Mouse (Mus musculus) liver, adult 2 months (tissue): ENCODE results near the gene Nf1. TPM values are rescaled to one million over a fixed set of nuclear protein-coding genes. Genes with fewer than 3 reads are reported as not detected.
A peak's percentile ranks its signal among the peaks of the same experiment; 100 is the strongest.

ENCODE experiments used
- DNase-seq: peaks from one replicate; pipeline ENCODE4 v3.0.0-alpha.2; 2011; ENCODE audit warnings: low read depth, low spot score; ENCODE audit errors: extremely low read depth
- H3K27ac ChIP-seq: fragments of 200-500 bp; replicated peaks from 2 replicates; pipeline ENCODE4 v1.5.1; 2012; ENCODE audit warnings: low read depth, mild to moderate bottlenecking, control low read depth, inconsistent platforms, low read length; ENCODE audit not compliant: insufficient read depth
- H3K27me3 ChIP-seq: fragments of 200-500 bp; 2 replicates; pipeline ENCODE4 v1.6.1; 2012; ENCODE audit warnings: mild to moderate bottlenecking, moderate library complexity, low read length, inconsistent platforms; ENCODE audit not compliant: control insufficient read depth, insufficient read depth
- H3K36me3 ChIP-seq: fragments of 200-500 bp; 2 replicates; pipeline ENCODE4 v1.6.1; 2012; ENCODE audit warnings: low read length, inconsistent platforms; ENCODE audit not compliant: control insufficient read depth, insufficient read depth
- H3K4me1 ChIP-seq: fragments of 200-500 bp; 2 replicates; pipeline ENCODE4 v1.6.1; 2011; ENCODE audit warnings: low read length; ENCODE audit not compliant: control insufficient read depth, insufficient read depth
- H3K4me3 ChIP-seq: fragments of 200-500 bp; 2 replicates; pipeline ENCODE4 v1.5.1; 2011; ENCODE audit warnings: low read depth, mild to moderate bottlenecking, control low read depth, low read length, moderate library complexity; ENCODE audit not compliant: insufficient read depth
- H3K79me2 ChIP-seq: fragments of 200-500 bp; 2 replicates; pipeline ENCODE4 v1.6.1; 2012; ENCODE audit warnings: inconsistent platforms, mild to moderate bottlenecking, low read length, moderate library complexity; ENCODE audit not compliant: control insufficient read depth, insufficient read depth
- H3K9ac ChIP-seq: fragments of 200-500 bp; 2 replicates; pipeline ENCODE4 v1.6.1; 2012; ENCODE audit warnings: low read depth, mild to moderate bottlenecking, control low read depth, inconsistent platforms, low read length
- CTCF ChIP-seq: fragments of 200-500 bp; IDR thresholded peaks from 2 replicates; pipeline ENCODE4 v1.5.1; 2011; ENCODE audit warnings: low read depth, low read length, control low read depth
- POLR2A ChIP-seq: fragments of 200-500 bp; IDR thresholded peaks from 2 replicates; pipeline ENCODE4 v1.6.1; 2011; ENCODE audit warnings: low read length, control low read depth; ENCODE audit not compliant: insufficient read depth; ENCODE audit errors: extremely low read depth
- WGBS: fragments of 180-500 bp; shearing (Covaris S2); methylation state at CpG from one replicate; pipeline ENCODE4 v1.1.7; 2018; 5-methylcytosine and 5-hydroxymethylcytosine counted together
- polyA plus RNA-seq: library from polyadenylated mRNA; depleted of rRNA; stranded (reverse); fragments of >200 nt; gene quantifications from 2 replicates; pipeline ENCODE4 v1.2.3, GENCODE M21; 2012
- total RNA-seq: library from RNA; depleted of rRNA; stranded (reverse); fragments of >200 nt; gene quantifications from 2 replicates; pipeline ENCODE4 v1.2.3, GENCODE M21; 2014

The Nf1 gene
- total and polyA plus RNA-seq, 2 experiments, result 5.5 to 21.1 TPM

DNA sequence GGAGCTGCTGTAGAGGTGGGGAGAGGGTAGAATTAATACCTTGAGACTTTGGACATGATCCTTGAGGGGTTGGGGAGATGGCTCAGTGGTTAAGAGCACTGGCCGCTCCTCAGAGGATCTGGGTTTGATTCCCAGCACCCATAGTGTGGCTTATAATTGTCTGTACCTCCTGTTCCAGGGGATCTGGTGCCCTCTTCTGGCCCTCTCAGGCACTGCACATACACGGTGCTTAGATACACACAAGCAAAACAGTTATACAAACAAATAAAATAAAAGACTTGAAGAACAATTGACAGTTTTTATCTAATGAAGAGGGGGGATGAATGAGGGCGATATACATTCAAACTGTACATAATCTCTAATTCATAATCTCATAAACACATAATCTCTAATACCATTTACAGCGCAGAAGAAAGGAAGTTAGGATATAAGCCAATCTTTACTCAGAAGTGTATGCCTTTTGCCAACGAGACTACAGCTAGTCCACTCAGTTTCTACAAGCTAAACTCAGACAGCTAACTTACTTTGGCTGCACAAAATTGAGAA, 2.7 kb upstream of the Nf1 start:
- DNase-seq, result no peak
- peaks cover 6% of the 10 kb centered on the region; the same call in 1 of the 2 replicates for H3K79me2 ChIP-seq
- no peak overlapping the region for H3K27ac ChIP-seq
- H3K36me3 ChIP-seq, result no peaks in the 10 kb centered on the region
- TF ChIP-seq POLR2A, result no peak
- TF ChIP-seq CTCF, result peak; percentile 57
- no peaks in the 10 kb centered on the region for H3K27me3 ChIP-seq
- whole genome bisulfite sequencing, result 98% methylated on average over 5 of the region's 5 CpGs
- H3K9ac ChIP-seq, result no peak overlapping the region
- peaks cover 10% of the 10 kb centered on the region for H3K4me1 ChIP-seq
- no peak overlapping the region for H3K4me3 ChIP-seq

DNA sequence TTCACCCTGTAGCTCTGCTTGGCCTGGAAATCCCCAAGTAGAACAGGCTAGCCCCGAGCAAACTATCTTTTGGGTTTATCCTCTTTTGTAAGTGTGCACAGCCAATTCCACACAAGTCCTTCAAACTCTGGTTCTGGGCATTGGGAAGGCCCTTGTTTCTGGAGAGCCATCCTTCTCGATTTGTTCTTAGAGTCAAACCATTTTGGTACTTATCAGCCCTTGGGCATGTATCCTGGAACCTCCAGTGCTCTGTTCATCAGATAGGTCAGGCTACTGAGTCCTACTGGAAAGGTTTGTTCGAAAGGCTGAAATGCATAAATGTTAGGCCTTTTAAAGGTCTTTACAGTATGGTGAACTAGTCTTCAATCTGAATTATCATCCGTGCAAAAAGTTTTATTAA, 872 bp upstream of the Nf1 start:
- H3K36me3 ChIP-seq, result no peaks in the 10 kb centered on the region; the same call in 1 of the 2 replicates
- no peak overlapping the region for H3K27ac ChIP-seq
- TF ChIP-seq POLR2A (no peak), CTCF (no peak)
- peaks cover 10% of the 10 kb centered on the region; the same call in 1 of the 2 replicates for H3K79me2 ChIP-seq
- H3K4me3 ChIP-seq, result peak overlapping the region; percentile 65; the same call in 1 of the 2 replicates
- H3K9ac ChIP-seq, result peak overlapping the region; percentile 45; the same call in 1 of the 2 replicates
- 43% methylated on average over 4 of the region's 4 CpGs for WGBS
- DNase-seq, result no peak
- no peaks in the 10 kb centered on the region for H3K27me3 ChIP-seq
- peaks cover 10% of the 10 kb centered on the region for H3K4me1 ChIP-seq

DNA sequence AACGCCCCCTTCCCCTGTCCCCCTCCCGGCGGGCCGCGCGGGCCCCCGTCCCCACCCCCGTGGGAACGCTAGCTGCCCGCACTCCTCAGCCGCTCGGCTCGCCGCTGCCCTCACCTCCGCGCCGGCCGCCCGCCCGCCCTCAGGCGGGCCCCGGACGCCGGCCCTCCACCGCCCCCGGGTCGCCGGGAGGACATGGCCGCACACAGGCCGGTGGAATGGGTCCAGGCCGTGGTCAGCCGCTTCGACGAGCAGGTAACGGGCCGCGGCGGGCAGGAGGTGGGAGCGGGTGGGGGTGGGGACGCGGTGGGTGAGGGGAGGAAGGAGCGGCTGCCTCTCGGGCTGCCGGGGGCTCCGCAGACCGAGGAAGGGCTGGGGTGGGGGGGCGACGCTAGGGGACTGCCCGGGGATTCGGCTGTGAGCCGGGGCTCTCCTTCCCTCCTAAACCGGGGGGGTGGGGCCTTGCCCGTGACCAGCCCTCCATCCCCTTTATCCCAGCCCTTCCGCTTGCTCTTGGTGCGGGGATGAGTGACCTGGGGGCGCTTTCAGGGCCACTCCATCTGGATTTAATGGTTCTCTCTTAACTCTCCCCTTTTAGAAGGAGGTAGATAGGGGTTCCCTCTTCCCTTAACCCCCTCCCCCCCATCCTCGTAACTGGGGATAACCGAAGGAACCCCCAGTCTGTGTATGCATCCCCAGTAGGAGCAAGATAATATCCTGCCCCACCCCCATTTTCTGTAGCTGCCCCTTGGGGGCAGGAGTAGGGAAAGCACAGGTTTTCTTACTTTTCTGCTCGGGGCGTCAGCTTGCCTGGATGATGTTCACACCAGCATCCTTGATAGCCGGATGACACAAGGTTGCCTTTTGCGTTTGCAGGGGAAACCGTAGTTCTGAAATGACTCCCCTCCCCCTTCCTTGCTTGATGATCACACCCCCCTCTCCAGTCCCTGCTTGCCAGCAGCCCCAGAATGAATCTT, 602 bp downstream of the Nf1 start:
- no peaks in the 10 kb centered on the region; the same call in 1 of the 2 replicates for H3K36me3 ChIP-seq
- no peak for DNase-seq
- peaks cover 17% of the 10 kb centered on the region; the same call in 1 of the 2 replicates for H3K79me2 ChIP-seq
- H3K27me3 ChIP-seq, result no peaks in the 10 kb centered on the region
- WGBS, result 3% methylated on average over 47 of the region's 63 CpGs
- TF ChIP-seq CTCF, result no peak
- TF ChIP-seq POLR2A, result no peak
- H3K9ac ChIP-seq, result peak overlapping the region; percentile 90
- no peak overlapping the region for H3K27ac ChIP-seq
- H3K4me3 ChIP-seq, result peak overlapping the region; percentile 65
- H3K4me1 ChIP-seq, result peaks cover 10% of the 10 kb centered on the region

DNA sequence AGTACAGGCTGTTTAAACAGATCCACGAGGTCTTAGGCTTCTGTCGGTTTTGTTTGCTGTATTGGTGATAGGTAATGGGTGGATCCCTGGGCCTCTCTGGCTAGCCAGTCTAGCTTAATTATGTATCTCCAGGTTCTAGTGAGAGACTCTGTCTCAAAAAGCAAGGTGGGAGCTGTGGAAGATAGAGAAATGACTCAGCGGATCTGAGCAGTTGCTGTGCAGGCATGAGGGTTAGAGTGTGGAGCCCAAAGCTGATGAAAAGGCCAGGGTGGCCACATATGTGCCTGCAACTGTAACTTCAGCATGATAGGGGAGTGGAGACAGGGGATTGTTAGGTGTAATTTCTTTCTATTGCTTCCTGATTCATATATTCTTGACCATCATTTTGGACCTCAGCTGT, 17.5 kb downstream of the Nf1 start:
- H3K4me1 ChIP-seq, result peaks cover 2% of the 10 kb centered on the region; the same call in 1 of the 2 replicates
- no peaks in the 10 kb centered on the region; the same call in 1 of the 2 replicates for H3K36me3 ChIP-seq
- no peak overlapping the region for H3K27ac ChIP-seq
- 43% methylated on average over 3 of the region's 3 CpGs for WGBS
- H3K4me3 ChIP-seq, result no peak overlapping the region
- H3K79me2 ChIP-seq, result peaks cover 11% of the 10 kb centered on the region
- DNase-seq, result no peak
- TF ChIP-seq POLR2A (no peak), CTCF (no peak)
- no peak overlapping the region for H3K9ac ChIP-seq
- no peaks in the 10 kb centered on the region for H3K27me3 ChIP-seq

DNA sequence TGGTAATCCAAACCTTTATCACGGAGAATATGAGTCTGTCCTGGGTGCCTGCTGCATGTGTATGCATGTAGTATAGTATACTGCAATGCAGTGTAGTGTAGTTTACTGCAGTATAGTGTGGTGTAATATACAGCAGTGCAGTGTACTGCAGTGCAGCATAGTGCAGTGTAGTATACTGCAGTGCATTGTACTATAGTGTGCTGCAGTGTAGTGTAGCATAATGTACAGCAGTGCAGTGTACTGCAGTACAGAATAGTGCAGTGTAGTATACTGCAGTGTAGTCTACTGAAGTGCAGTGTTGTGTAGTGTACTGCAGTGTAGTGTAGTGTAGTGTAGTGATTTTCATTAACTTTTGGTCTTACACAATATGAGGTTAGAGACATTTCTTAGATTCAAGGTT, 17.9 kb downstream of the Nf1 start:
- peaks cover 2% of the 10 kb centered on the region; the same call in 1 of the 2 replicates for H3K4me1 ChIP-seq
- TF ChIP-seq POLR2A (no peak), CTCF (no peak)
- H3K36me3 ChIP-seq, result no peaks in the 10 kb centered on the region; the same call in 1 of the 2 replicates
- H3K4me3 ChIP-seq, result no peak overlapping the region
- H3K9ac ChIP-seq, result no peak overlapping the region
- peaks cover 11% of the 10 kb centered on the region for H3K79me2 ChIP-seq
- no peaks in the 10 kb centered on the region for H3K27me3 ChIP-seq
- 98% methylated on average over 1 of the region's 1 CpGs for WGBS
- no peak for DNase-seq
- H3K27ac ChIP-seq, result no peak overlapping the region
